Mouse (Mus musculus): ENCODE measurements around the gene Acd. TPM values are rescaled to one million over a fixed set of nuclear protein-coding genes. Genes with fewer than 3 reads are reported as not detected.

Acd gene
- polyA plus RNA-seq, 1 experiment from 2014 or later: 36.4 TPM

Other genes with a start within 250 kb of the Acd start
- gene Tppp3, start 229.6 kb downstream of the Acd start, polyA plus RNA-seq (2015; fragmentation: Nextera tagmentation; extraction: Ambion mirVana): 38.7 and 40.0 TPM in 2 replicates
- 26.3 and 31.3 TPM in 2 replicates for gene Zdhhc1, start 204.2 kb downstream of the Acd start, polyA plus RNA-seq (2015; fragmentation: Nextera tagmentation; extraction: Ambion mirVana)
- 0.24 and 0.25 TPM in 2 replicates for gene Hsd11b2, start 182.3 kb downstream of the Acd start, polyA plus RNA-seq (2015; fragmentation: Nextera tagmentation; extraction: Ambion mirVana)
- 62.4 and 63.7 TPM in 2 replicates for gene Atp6v0d1, start 135.1 kb downstream of the Acd start, polyA plus RNA-seq (2015; fragmentation: Nextera tagmentation; extraction: Ambion mirVana)
- 34.0 and 36.2 TPM in 2 replicates for gene Ripor1, start 95.8 kb downstream of the Acd start, polyA plus RNA-seq (2015; fragmentation: Nextera tagmentation; extraction: Ambion mirVana)
- 72.1 and 80.0 TPM in 2 replicates for gene Ctcf, start 64.5 kb downstream of the Acd start, polyA plus RNA-seq (2015; fragmentation: Nextera tagmentation; extraction: Ambion mirVana)
- 0.71 TPM in 1 of 2 replicates, not detected in the other for gene Agrp, start 63.7 kb downstream of the Acd start, polyA plus RNA-seq (2015; fragmentation: Nextera tagmentation; extraction: Ambion mirVana)
- 1.4 and 3.0 TPM in 2 replicates for gene Carmil2, start 14.8 kb downstream of the Acd start, polyA plus RNA-seq (2015; fragmentation: Nextera tagmentation; extraction: Ambion mirVana)
- 13.6 and 17.5 TPM in 2 replicates for gene Pard6a, start within 50 bp of the Acd start, polyA plus RNA-seq (2015; fragmentation: Nextera tagmentation; extraction: Ambion mirVana)
- 0.16 TPM in 1 of 2 replicates, not detected in the other for gene 4933405L10Rik, start 6.6 kb upstream of the Acd start, polyA plus RNA-seq (2015; fragmentation: Nextera tagmentation; extraction: Ambion mirVana)
- 13.1 and 13.6 TPM in 2 replicates for gene Enkd1, start 7.1 kb upstream of the Acd start, polyA plus RNA-seq (2015; fragmentation: Nextera tagmentation; extraction: Ambion mirVana)
- 7.5 and 12.0 TPM in 2 replicates for gene Gfod2, start 57.6 kb upstream of the Acd start, polyA plus RNA-seq (2015; fragmentation: Nextera tagmentation; extraction: Ambion mirVana)
- gene Ranbp10, start 126.2 kb upstream of the Acd start, polyA plus RNA-seq (2015; fragmentation: Nextera tagmentation; extraction: Ambion mirVana): 8.3 and 9.2 TPM in 2 replicates
- 0.43 and 0.64 TPM in 2 replicates for gene Tsnaxip1, start 126.6 kb upstream of the Acd start, polyA plus RNA-seq (2015; fragmentation: Nextera tagmentation; extraction: Ambion mirVana)
- gene Cenpt, start 152.2 kb upstream of the Acd start, polyA plus RNA-seq (2015; fragmentation: Nextera tagmentation; extraction: Ambion mirVana): 34.0 and 35.6 TPM in 2 replicates
- gene Thap11, start 154.0 kb upstream of the Acd start, polyA plus RNA-seq (2015; fragmentation: Nextera tagmentation; extraction: Ambion mirVana): 49.0 and 50.9 TPM in 2 replicates
- 132 and 194 TPM in 2 replicates for gene Nutf2, start 159.5 kb upstream of the Acd start, polyA plus RNA-seq (2015; fragmentation: Nextera tagmentation; extraction: Ambion mirVana)
- 32.6 and 33.7 TPM in 2 replicates for gene Edc4, start 179.8 kb upstream of the Acd start, polyA plus RNA-seq (2015; fragmentation: Nextera tagmentation; extraction: Ambion mirVana)
- 0.69 and 0.89 TPM in 2 replicates for gene Nrn1l, start 192.5 kb upstream of the Acd start, polyA plus RNA-seq (2015; fragmentation: Nextera tagmentation; extraction: Ambion mirVana)
- gene Pskh1, start 199.3 kb upstream of the Acd start, polyA plus RNA-seq (2015; fragmentation: Nextera tagmentation; extraction: Ambion mirVana): 22.8 and 25.1 TPM in 2 replicates
- gene Ctrl, start 232.8 kb upstream of the Acd start, polyA plus RNA-seq (2015; fragmentation: Nextera tagmentation; extraction: Ambion mirVana): 0.79 and 0.89 TPM in 2 replicates
- 89.4 and 112 TPM in 2 replicates for gene Psmb10, start 237.3 kb upstream of the Acd start, polyA plus RNA-seq (2015; fragmentation: Nextera tagmentation; extraction: Ambion mirVana)
- gene Lcat, start 242.3 kb upstream of the Acd start, polyA plus RNA-seq (2015; fragmentation: Nextera tagmentation; extraction: Ambion mirVana): 1.3 and 1.7 TPM in 2 replicates

Data from heart, embryonic 16.5 days (tissue).